Mouse (Mus musculus) heart, adult 2 months (tissue): ENCODE measurements around the gene Tmem184a. TPM values are rescaled to one million over a fixed set of nuclear protein-coding genes. Genes with fewer than 3 reads are reported as not detected.

Experiments
- DNase-seq, 2 experiments: peaks; one replicate each; pipeline ENCODE4 v3.0.0; 2021
- H3K27ac ChIP-seq: fragments of 200-600 bp; 2 replicates; pipeline ENCODE4 v1.8.1; 2022
- H3K27me3 ChIP-seq: fragments of 200-500 bp; 2 replicates; pipeline ENCODE4 v1.6.1; 2012; ENCODE audit warnings: mild to moderate bottlenecking, low read length, inconsistent platforms, mixed read lengths; ENCODE audit not compliant: control insufficient read depth, insufficient read depth
- H3K36me3 ChIP-seq: fragments of 200-500 bp; 2 replicates; pipeline ENCODE4 v1.6.1; 2012; ENCODE audit warnings: low read length, inconsistent platforms; ENCODE audit not compliant: control insufficient read depth, insufficient read depth
- H3K4me1 ChIP-seq: fragments of 200-500 bp; 2 replicates; pipeline ENCODE4 v1.6.1; 2011; ENCODE audit warnings: low read length; ENCODE audit not compliant: control insufficient read depth, insufficient read depth
- H3K4me3 ChIP-seq: fragments of 200-600 bp; 2 replicates; pipeline ENCODE4 v1.8.1; 2022
- H3K79me2 ChIP-seq: fragments of 200-500 bp; replicated peaks from 2 replicates; pipeline ENCODE4 v1.6.1; 2012; ENCODE audit warnings: mild to moderate bottlenecking, inconsistent platforms, low read length, moderate library complexity, mixed read lengths; ENCODE audit not compliant: control insufficient read depth, insufficient read depth
- H3K9ac ChIP-seq: fragments of 200-500 bp; 2 replicates; pipeline ENCODE4 v1.6.1; 2012; ENCODE audit warnings: low read depth, mild to moderate bottlenecking, control low read depth, inconsistent platforms, low read length, mixed read lengths
- CTCF ChIP-seq: fragments of 200-600 bp; IDR thresholded peaks from 2 replicates; pipeline ENCODE4 v1.8.1; 2022; ENCODE audit warnings: antibody characterized with exemption, mild to moderate bottlenecking, moderate library complexity
- EP300 ChIP-seq: fragments of 200-500 bp; IDR thresholded peaks from 2 replicates; pipeline ENCODE4 v1.6.1; 2011; ENCODE audit warnings: low read depth, low read length, control low read depth; ENCODE audit not compliant: insufficient read depth
- POLR2A ChIP-seq: fragments of 200-500 bp; IDR thresholded peaks from 2 replicates; pipeline ENCODE4 v1.6.1; 2011; ENCODE audit warnings: mild to moderate bottlenecking, low read depth, low read length, control low read depth; ENCODE audit not compliant: insufficient read depth
- WGBS: fragments of 180-500 bp; shearing (Covaris S2); methylation state at CpG from one replicate; pipeline ENCODE4 v1.1.7; 2018; 5-methylcytosine and 5-hydroxymethylcytosine counted together
- intact Hi-C: fragments of 180-260 bp; cut with DNase I; formaldehyde crosslinking; loops from one replicate; pipeline ENCODE4 v1.15.1; 2025
- long read RNA-seq: library from polyadenylated mRNA; stranded (forward); transcript quantifications from one replicate; pipeline ENCODE4 v2.0.0, GENCODE M21; 2021
- polyA plus RNA-seq: library from polyadenylated mRNA; depleted of rRNA; stranded (reverse); fragments of >200 nt; gene quantifications from 2 replicates; pipeline ENCODE4 v1.2.3, GENCODE M21; 2012; rRNA removed
- total RNA-seq, 2 experiments: library from RNA; stranded (reverse); gene quantifications; 2 replicates each; pipeline ENCODE4 v1.2.3; 2021

Tmem184a gene
- total RNA-seq, result under 1 TPM in 1 of 2 experiments, not detected in 1; 0.05 TPM
- polyA plus RNA-seq, result 0.29 and 1.5 TPM in 2 replicates
- long read RNA-seq, result 0 reads

GRCm38 (mm10) chr5:139819538-139820181 is at the start of gene Tmem184a:
Tmem184a (minus strand) TSS chr5:139819917.
- TF ChIP-seq POLR2A, result no peak
- TF ChIP-seq EP300, result no peak
- TF ChIP-seq CTCF, result no peak
- no peak for DNase-seq
- no peaks in the 10 kb centered on the region for H3K27me3 ChIP-seq
- no peaks in the 10 kb centered on the region for H3K79me2 ChIP-seq
- no peaks in the 10 kb centered on the region for H3K36me3 ChIP-seq
- no peak within 1 kb of the TSS for H3K27ac ChIP-seq
- no peaks in the 10 kb centered on the region for H3K4me1 ChIP-seq
- WGBS, result 71% methylated on average over 9 of the region's 9 CpGs
- no peak within 1 kb of the TSS for H3K4me3 ChIP-seq
- intact Hi-C loops, result no loop called here
- no peak within 1 kb of the TSS for H3K9ac ChIP-seq

GRCm38 (mm10) chr5:139862759-139863158 is 43.0 kb upstream of the Tmem184a start:
- Histone ChIP-seq H3K79me2 (no peaks in the 10 kb centered on the region), H3K27me3 (no peaks in the 10 kb centered on the region), H3K27ac (no peak overlapping the region), H3K9ac (no peak overlapping the region), H3K4me1 (no peaks in the 10 kb centered on the region; the same call in 1 of the 2 replicates), H3K36me3 (no peaks in the 10 kb centered on the region), H3K4me3 (no peak overlapping the region)
- 8% methylated on average over 4 of the region's 4 CpGs for WGBS
- peak; percentile 58 to 68 for DNase-seq
- intact Hi-C loops, result no loop called here
- TF ChIP-seq CTCF (no peak), POLR2A (no peak), EP300 (no peak)

- intact Hi-C loops, result no loop called here
- 63% methylated on average over 15 of the region's 15 CpGs for WGBS
- Histone ChIP-seq H3K36me3 (no peaks in the 10 kb centered on the region), H3K4me1 (no peaks in the 10 kb centered on the region; the same call in 1 of the 2 replicates), H3K27ac (no peak overlapping the region), H3K27me3 (no peaks in the 10 kb centered on the region), H3K4me3 (no peak overlapping the region), H3K9ac (no peak overlapping the region), H3K79me2 (no peaks in the 10 kb centered on the region)
- DNase-seq, result no peak
- no peak for TF ChIP-seq EP300
Observed at GRCm38 (mm10) chr5:139860328-139861104, 40.8 kb upstream of the Tmem184a start.

GRCm38 (mm10) chr5:139849626-139850320 is 30.1 kb upstream of the Tmem184a start:
- Histone ChIP-seq H3K36me3 (no peaks in the 10 kb centered on the region), H3K4me1 (no peaks in the 10 kb centered on the region; the same call in 1 of the 2 replicates), H3K79me2 (no peaks in the 10 kb centered on the region), H3K4me3 (no peak overlapping the region), H3K27ac (no peak overlapping the region), H3K9ac (no peak overlapping the region), H3K27me3 (no peaks in the 10 kb centered on the region)
- intact Hi-C loops, result no loop called here
- 58% methylated on average over 12 of the region's 12 CpGs for WGBS
- no peak for DNase-seq
- no peak for TF ChIP-seq EP300

DNA sequence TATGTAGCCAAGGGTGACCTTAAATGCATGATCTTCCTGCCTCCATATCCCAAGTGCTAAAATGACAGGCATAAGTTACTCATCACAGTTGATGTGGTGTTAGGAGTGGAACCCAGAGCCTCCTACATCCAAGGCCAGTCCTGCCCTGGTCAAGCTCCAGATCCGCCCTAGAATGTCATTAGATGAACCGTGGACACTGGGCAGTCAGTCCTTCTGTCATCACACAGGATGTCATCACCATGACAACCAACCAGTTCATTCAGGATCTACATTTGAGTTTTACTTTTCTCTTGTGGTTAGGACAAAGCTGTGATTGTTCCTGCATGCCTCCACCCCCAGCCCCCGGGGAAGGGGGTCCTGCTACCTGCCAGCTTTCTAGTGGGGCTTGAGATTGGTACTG is 19.4 kb upstream of the Tmem184a start:
- DNase-seq, result no peak
- intact Hi-C loops, result loop anchor here (2.0 to 5.0 kb wide), 4 partner anchors 94 to 573 kb away; no protein-coding TSS in a partner anchor
- TF ChIP-seq POLR2A (no peak), EP300 (no peak), CTCF (no peak)
- H3K4me1 ChIP-seq, result no peaks in the 10 kb centered on the region
- no peak overlapping the region for H3K4me3 ChIP-seq
- H3K9ac ChIP-seq, result no peak overlapping the region
- no peak overlapping the region for H3K27ac ChIP-seq
- WGBS, result 30% methylated on average over 3 of the region's 3 CpGs
- H3K27me3 ChIP-seq, result no peaks in the 10 kb centered on the region
- no peaks in the 10 kb centered on the region for H3K36me3 ChIP-seq
- H3K79me2 ChIP-seq, result no peaks in the 10 kb centered on the region
